Mouse (Mus musculus) lung, adult 2 months (tissue): ENCODE results near the gene Mindy2.

Source experiments
- CTCF ChIP-seq: fragments of 200-500 bp; IDR thresholded peaks from 2 replicates; pipeline ENCODE4 v1.5.1; 2011; ENCODE audit warnings: mild to moderate bottlenecking, low read length, control low read depth; ENCODE audit not compliant: insufficient read depth
- POLR2A ChIP-seq: fragments of 200-500 bp; IDR thresholded peaks from 2 replicates; pipeline ENCODE4 v1.6.1; 2011; ENCODE audit warnings: low read depth, mild to moderate bottlenecking, control low read depth, low read length, borderline replicate concordance; ENCODE audit errors: extremely low read depth

- TF ChIP-seq POLR2A (no peak), CTCF (no peak)
Measured at GRCm38 (mm10) chr9:70703597-70704203, 46.7 kb upstream of the Mindy2 start.
